Mouse (Mus musculus): ENCODE measurements around the gene Rassf3. TPM values are rescaled to one million over a fixed set of nuclear protein-coding genes. Genes with fewer than 3 reads are reported as not detected.

Rassf3 gene
- polyA plus RNA-seq, 1 experiment from 2014 or later: 19.2 TPM

GRCm38 (mm10) chr10:121486350-121486749 lies 10.2 kb upstream of the Rassf3 start:
- H3K27me3 ChIP-seq (ENCODE audit: control insufficient read depth, insufficient read depth, low read length): no peaks in the 10 kb centered on the region
- H3K9me3 ChIP-seq (ENCODE audit: control insufficient read depth, low read length): no peaks in the 10 kb centered on the region
- no peaks in the 10 kb centered on the region for H3K36me3 ChIP-seq (ENCODE audit: control insufficient read depth, insufficient read depth, low read length)
- ATAC-seq (ENCODE audit: low FRiP score, low TSS enrichment) (peak; percentile 86), DNase-seq (ENCODE audit: low spot score) (peak; percentile 75)
- H3K27ac ChIP-seq (replicated peaks): no peak overlapping the region
- H3K4me2 ChIP-seq (replicated peaks; ENCODE audit: low read depth): no peak overlapping the region
- 48% methylated on average over 9 of the region's 9 CpGs for WGBS
- TF ChIP-seq CTCF (IDR thresholded peaks at IDR 0.05; ENCODE audit: low read depth) (no peak), EP300 (optimal IDR thresholded peaks at IDR 0.05) (no peak)
- no peak overlapping the region for H3K9ac ChIP-seq (ENCODE audit: low read length)
- H3K4me3 ChIP-seq (ENCODE audit: low read depth, low read length): no peak overlapping the region
- H3K4me1 ChIP-seq (replicated peaks; ENCODE audit: control insufficient read depth, insufficient read depth): no peaks in the 10 kb centered on the region

GRCm38 (mm10) chr10:121483364-121483763 lies 7.2 kb upstream of the Rassf3 start:
- Histone ChIP-seq H3K27me3 (ENCODE audit: control insufficient read depth, insufficient read depth, low read length) (no peaks in the 10 kb centered on the region), H3K9ac (ENCODE audit: low read length) (no peak overlapping the region), H3K36me3 (ENCODE audit: control insufficient read depth, insufficient read depth, low read length) (no peaks in the 10 kb centered on the region), H3K9me3 (ENCODE audit: control insufficient read depth, low read length) (no peaks in the 10 kb centered on the region), H3K4me1 (replicated peaks; ENCODE audit: control insufficient read depth, insufficient read depth) (no peaks in the 10 kb centered on the region), H3K27ac (replicated peaks) (no peak overlapping the region), H3K4me3 (ENCODE audit: low read depth, low read length) (no peak overlapping the region), H3K4me2 (replicated peaks; ENCODE audit: low read depth) (no peak overlapping the region)
- no peak for ATAC-seq (ENCODE audit: low FRiP score, low TSS enrichment)
- DNase-seq (ENCODE audit: low spot score): no peak
- no peak for TF ChIP-seq EP300 (optimal IDR thresholded peaks at IDR 0.05)
- TF ChIP-seq CTCF (IDR thresholded peaks at IDR 0.05; ENCODE audit: low read depth): no peak
- 62% methylated on average over 1 of the region's 1 CpGs for WGBS

DNA sequence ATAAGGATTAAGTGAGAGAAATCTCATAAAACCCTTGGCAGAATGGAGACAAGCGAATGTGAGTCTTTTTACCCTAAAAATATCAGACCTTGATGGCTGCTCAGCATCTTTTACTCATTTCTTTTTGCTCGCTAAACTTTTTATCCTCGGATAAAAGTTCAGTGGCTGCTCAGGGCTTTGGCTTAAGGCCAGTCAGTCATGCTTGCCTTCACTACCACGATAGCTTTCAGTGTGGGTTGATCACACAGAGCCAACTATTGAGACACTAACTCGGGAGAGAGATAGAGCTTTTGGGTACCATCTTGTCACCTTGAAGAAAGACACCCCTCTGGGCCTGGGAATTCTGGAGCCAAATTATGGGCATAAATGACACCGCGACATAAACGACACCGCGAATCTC lies 5.0 kb upstream of the Rassf3 start:
- Histone ChIP-seq H3K9ac (ENCODE audit: low read length) (no peak overlapping the region), H3K9me3 (ENCODE audit: control insufficient read depth, low read length) (no peaks in the 10 kb centered on the region), H3K4me2 (replicated peaks; ENCODE audit: low read depth) (no peak overlapping the region), H3K4me3 (ENCODE audit: low read depth, low read length) (no peak overlapping the region), H3K27ac (replicated peaks) (no peak overlapping the region), H3K4me1 (replicated peaks; ENCODE audit: control insufficient read depth, insufficient read depth) (no peaks in the 10 kb centered on the region), H3K36me3 (ENCODE audit: control insufficient read depth, insufficient read depth, low read length) (no peaks in the 10 kb centered on the region), H3K27me3 (ENCODE audit: control insufficient read depth, insufficient read depth, low read length) (no peaks in the 10 kb centered on the region)
- DNase-seq (ENCODE audit: low spot score) (no peak), ATAC-seq (ENCODE audit: low FRiP score, low TSS enrichment) (no peak)
- TF ChIP-seq CTCF (IDR thresholded peaks at IDR 0.05; ENCODE audit: low read depth): no peak
- no peak for TF ChIP-seq EP300 (optimal IDR thresholded peaks at IDR 0.05)
- 85% methylated on average over 10 of the region's 10 CpGs for WGBS

- 90% methylated on average over 1 of the region's 1 CpGs for whole genome bisulfite sequencing
- Histone ChIP-seq H3K9me3 (ENCODE audit: control insufficient read depth, low read length) (no peaks in the 10 kb centered on the region), H3K4me1 (replicated peaks; ENCODE audit: control insufficient read depth, insufficient read depth) (no peaks in the 10 kb centered on the region), H3K9ac (ENCODE audit: low read length) (no peak overlapping the region), H3K27ac (replicated peaks) (no peak overlapping the region), H3K4me3 (ENCODE audit: low read depth, low read length) (no peak overlapping the region), H3K4me2 (replicated peaks; ENCODE audit: low read depth) (no peak overlapping the region), H3K27me3 (ENCODE audit: control insufficient read depth, insufficient read depth, low read length) (no peaks in the 10 kb centered on the region), H3K36me3 (ENCODE audit: control insufficient read depth, insufficient read depth, low read length) (no peaks in the 10 kb centered on the region)
- no peak for ATAC-seq (ENCODE audit: low FRiP score, low TSS enrichment)
- DNase-seq (ENCODE audit: low spot score): no peak
- no peak for TF ChIP-seq EP300 (optimal IDR thresholded peaks at IDR 0.05)
- no peak for TF ChIP-seq CTCF (IDR thresholded peaks at IDR 0.05; ENCODE audit: low read depth)
These were observed 3.8 kb upstream of the Rassf3 start for GRCm38 (mm10) chr10:121479987-121480386.

- no peak overlapping the region for H3K4me3 ChIP-seq (ENCODE audit: low read depth, low read length)
- no peaks in the 10 kb centered on the region for H3K9me3 ChIP-seq (ENCODE audit: control insufficient read depth, low read length)
- H3K9ac ChIP-seq (ENCODE audit: low read length): no peak overlapping the region
- no peaks in the 10 kb centered on the region for H3K36me3 ChIP-seq (ENCODE audit: control insufficient read depth, insufficient read depth, low read length)
- DNase-seq (ENCODE audit: low spot score): no peak
- WGBS: 34% methylated on average over 10 of the region's 10 CpGs
- H3K4me1 ChIP-seq (replicated peaks; ENCODE audit: control insufficient read depth, insufficient read depth): peaks cover 6% of the 10 kb centered on the region; the same call in 1 of the 2 replicates
- TF ChIP-seq CTCF (IDR thresholded peaks at IDR 0.05; ENCODE audit: low read depth) (no peak), EP300 (optimal IDR thresholded peaks at IDR 0.05) (no peak)
- H3K27me3 ChIP-seq (ENCODE audit: control insufficient read depth, insufficient read depth, low read length): no peaks in the 10 kb centered on the region
- H3K4me2 ChIP-seq (replicated peaks; ENCODE audit: low read depth): no peak overlapping the region
- peak overlapping the region; percentile 36; the same call in 1 of the 2 replicates for H3K27ac ChIP-seq (replicated peaks)
- no peak for ATAC-seq (ENCODE audit: low FRiP score, low TSS enrichment)
These were observed 1.3 kb upstream of the Rassf3 start for GRCm38 (mm10) chr10:121477433-121477832.

GRCm38 (mm10) chr10:121476968-121477337 lies 806 bp upstream of the Rassf3 start:
- TF ChIP-seq EP300 (optimal IDR thresholded peaks at IDR 0.05) (no peak), CTCF (IDR thresholded peaks at IDR 0.05; ENCODE audit: low read depth) (no peak)
- no peak for ATAC-seq (ENCODE audit: low FRiP score, low TSS enrichment)
- Histone ChIP-seq H3K4me2 (replicated peaks; ENCODE audit: low read depth) (peak overlapping the region; percentile 80), H3K36me3 (ENCODE audit: control insufficient read depth, insufficient read depth, low read length) (no peaks in the 10 kb centered on the region), H3K27me3 (ENCODE audit: control insufficient read depth, insufficient read depth, low read length) (no peaks in the 10 kb centered on the region), H3K4me3 (ENCODE audit: low read depth, low read length) (peak overlapping the region; percentile 88), H3K9ac (ENCODE audit: low read length) (no peak overlapping the region), H3K4me1 (replicated peaks; ENCODE audit: control insufficient read depth, insufficient read depth) (peaks cover 6% of the 10 kb centered on the region; the same call in 1 of the 2 replicates), H3K9me3 (ENCODE audit: control insufficient read depth, low read length) (no peaks in the 10 kb centered on the region), H3K27ac (replicated peaks) (peak overlapping the region; percentile 83)
- 24% methylated on average over 8 of the region's 8 CpGs for WGBS
- no peak for DNase-seq (ENCODE audit: low spot score)

Measured in stomach, postnatal 0 days (tissue).